Mouse (Mus musculus): ENCODE results near the gene Olfr735. TPM values are rescaled to one million over a fixed set of nuclear protein-coding genes. Genes with fewer than 3 reads are reported as not detected.

The Olfr735 gene
- not detected in 2 replicates for polyA plus RNA-seq (2014; fragmentation: Nextera tagmentation; extraction: Ambion mirVana)

DNA sequence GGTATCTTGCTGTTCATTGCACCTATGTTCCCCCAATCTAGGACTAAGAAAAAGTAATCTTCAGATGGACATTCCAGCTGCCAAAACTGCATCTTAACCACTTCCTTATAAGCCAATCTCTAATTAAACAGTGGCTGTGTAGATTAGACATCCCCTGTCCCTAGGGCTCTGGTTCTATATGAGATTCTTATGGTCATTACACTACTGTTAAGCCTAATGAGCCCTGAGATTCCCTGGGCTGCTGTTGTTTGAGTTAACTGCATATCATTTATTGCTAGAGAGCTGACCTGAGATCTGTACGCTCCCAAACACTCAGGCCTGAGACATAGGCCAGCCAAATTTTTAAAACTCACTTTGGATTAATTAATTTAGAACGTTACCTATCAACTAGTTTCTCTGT, at the start of gene Olfr735:
Olfr735 (minus strand) TSS at position 77 of the 400 bp plus-strand sequence.
- Histone ChIP-seq H3K27ac (replicated peaks in 1 of 2; ENCODE audit: control insufficient read depth in 1 of 2, insufficient read depth in 1 of 2, low read depth in 2 of 2, low read length in 2 of 2) (no peak within 1 kb of the TSS), H3K4me2 (ENCODE audit: low read length) (no peak within 1 kb of the TSS), H3K9ac (ENCODE audit: low read length) (no peak within 1 kb of the TSS), H3K27me3 (ENCODE audit: control insufficient read depth, insufficient read depth, low read length) (no peaks in the 10 kb centered on the region), H3K36me3 (ENCODE audit: control insufficient read depth, insufficient read depth, low read length) (no peaks in the 10 kb centered on the region), H3K4me1 (ENCODE audit: control insufficient read depth in 2 of 2, insufficient read depth in 2 of 2, low read length in 2 of 2) (no peaks in the 10 kb centered on the region), H3K4me3 (ENCODE audit: control insufficient read depth in 1 of 2, insufficient read depth in 1 of 2, low read depth in 1 of 2, low read length in 2 of 2) (no peak within 1 kb of the TSS), H3K9me3 (ENCODE audit: control insufficient read depth, low read length) (no peaks in the 10 kb centered on the region)
- no peak for ATAC-seq (ENCODE audit: insufficient number of reproducible peaks, insufficient read depth, low FRiP score, low read depth)
- WGBS = 79% methylated on average over 2 of the region's 2 CpGs

DNA sequence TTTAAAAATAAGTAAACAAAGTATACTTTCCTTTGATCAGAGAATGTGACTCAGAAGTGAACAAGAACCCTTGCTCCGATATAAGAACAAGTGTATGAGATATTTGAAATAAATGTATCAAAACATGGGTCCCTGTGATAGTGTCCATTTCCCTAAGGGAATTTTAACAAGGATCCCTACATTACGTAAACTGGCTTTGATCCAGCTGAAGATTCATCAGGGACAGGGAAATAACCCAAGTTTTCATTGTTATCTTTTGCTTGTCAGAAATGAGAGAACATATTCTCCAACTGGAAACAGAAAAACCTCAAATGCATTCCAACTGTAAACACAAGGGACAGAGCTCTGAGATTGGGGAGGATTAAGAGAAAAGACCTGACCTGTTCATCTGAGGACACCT, 32.2 kb upstream of the Olfr735 start, which contains the start of gene Olfr736:
Olfr736 (plus strand) TSS at position 301 of the 400 bp plus-strand sequence.
- Histone ChIP-seq H3K27me3 (ENCODE audit: control insufficient read depth, insufficient read depth, low read length) (no peaks in the 10 kb centered on the region), H3K9ac (ENCODE audit: low read length) (no peak within 1 kb of the TSS), H3K9me3 (ENCODE audit: control insufficient read depth, low read length) (no peaks in the 10 kb centered on the region), H3K4me1 (ENCODE audit: control insufficient read depth in 2 of 2, insufficient read depth in 2 of 2, low read length in 2 of 2) (no peaks in the 10 kb centered on the region), H3K27ac (replicated peaks in 1 of 2; ENCODE audit: control insufficient read depth in 1 of 2, insufficient read depth in 1 of 2, low read depth in 2 of 2, low read length in 2 of 2) (no peak within 1 kb of the TSS), H3K4me2 (ENCODE audit: low read length) (no peak within 1 kb of the TSS), H3K4me3 (ENCODE audit: control insufficient read depth in 1 of 2, insufficient read depth in 1 of 2, low read depth in 1 of 2, low read length in 2 of 2) (no peak within 1 kb of the TSS), H3K36me3 (ENCODE audit: control insufficient read depth, insufficient read depth, low read length) (no peaks in the 10 kb centered on the region)
- no peak for ATAC-seq (ENCODE audit: insufficient number of reproducible peaks, insufficient read depth, low FRiP score, low read depth)
- 77% methylated on average over 2 of the region's 2 CpGs for WGBS

DNA sequence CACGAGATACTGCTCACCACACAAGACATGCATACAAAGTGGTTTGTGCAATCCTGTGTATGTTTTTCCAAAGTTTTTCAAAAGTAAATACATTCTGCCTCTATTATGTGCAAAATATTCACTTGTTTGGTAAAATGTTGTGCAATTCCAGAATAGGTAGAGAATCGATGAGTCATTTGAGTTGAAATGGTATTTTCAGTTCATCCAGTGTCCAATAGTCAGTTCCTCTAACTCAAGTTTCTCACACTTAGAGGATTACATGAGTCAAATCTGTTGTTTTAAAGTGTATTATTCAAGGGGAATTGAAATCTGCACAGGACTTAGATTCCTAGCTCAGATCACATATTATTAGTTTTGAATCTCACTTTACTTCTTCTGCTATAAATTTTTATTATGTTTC, 14.9 kb upstream of the Olfr735 start:
- no peak overlapping the region for H3K9ac ChIP-seq (ENCODE audit: low read length)
- no peaks in the 10 kb centered on the region for H3K36me3 ChIP-seq (ENCODE audit: control insufficient read depth, insufficient read depth, low read length)
- H3K4me3 ChIP-seq (ENCODE audit: control insufficient read depth in 1 of 2, insufficient read depth in 1 of 2, low read depth in 1 of 2, low read length in 2 of 2) = no peak overlapping the region
- ATAC-seq (ENCODE audit: insufficient number of reproducible peaks, insufficient read depth, low FRiP score, low read depth) = no peak
- H3K27me3 ChIP-seq (ENCODE audit: control insufficient read depth, insufficient read depth, low read length) = no peaks in the 10 kb centered on the region
- H3K4me2 ChIP-seq (ENCODE audit: low read length) = no peak overlapping the region
- no peaks in the 10 kb centered on the region for H3K4me1 ChIP-seq (ENCODE audit: control insufficient read depth in 2 of 2, insufficient read depth in 2 of 2, low read length in 2 of 2)
- H3K9me3 ChIP-seq (ENCODE audit: control insufficient read depth, low read length) = no peaks in the 10 kb centered on the region
- WGBS = 85% methylated on average over 2 of the region's 2 CpGs
- no peak overlapping the region for H3K27ac ChIP-seq (replicated peaks in 1 of 2; ENCODE audit: control insufficient read depth in 1 of 2, insufficient read depth in 1 of 2, low read depth in 2 of 2, low read length in 2 of 2)

DNA sequence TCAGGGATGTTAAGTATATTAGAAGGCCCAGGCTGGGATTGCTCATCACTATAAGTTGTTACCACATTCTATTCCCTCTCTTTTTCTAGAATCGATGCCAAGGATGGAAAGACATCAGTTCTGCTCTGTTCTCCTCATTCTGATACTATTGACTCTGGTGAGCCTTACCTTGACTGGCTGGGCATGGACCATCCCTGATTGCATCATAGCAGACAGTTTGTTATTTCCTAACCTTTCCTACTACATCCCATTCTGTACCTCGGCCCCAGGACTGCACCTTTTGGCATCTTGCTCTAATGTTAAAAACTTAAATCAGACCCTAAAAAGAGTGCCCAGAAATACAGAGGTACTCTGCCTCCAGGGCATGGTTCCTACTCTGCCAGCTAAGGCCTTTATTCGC, 11.8 kb upstream of the Olfr735 start:
- Histone ChIP-seq H3K4me2 (ENCODE audit: low read length) (no peak overlapping the region), H3K9me3 (ENCODE audit: control insufficient read depth, low read length) (no peaks in the 10 kb centered on the region), H3K4me1 (ENCODE audit: control insufficient read depth in 2 of 2, insufficient read depth in 2 of 2, low read length in 2 of 2) (no peaks in the 10 kb centered on the region), H3K27me3 (ENCODE audit: control insufficient read depth, insufficient read depth, low read length) (no peaks in the 10 kb centered on the region), H3K4me3 (ENCODE audit: control insufficient read depth in 1 of 2, insufficient read depth in 1 of 2, low read depth in 1 of 2, low read length in 2 of 2) (no peak overlapping the region), H3K9ac (ENCODE audit: low read length) (no peak overlapping the region), H3K27ac (replicated peaks in 1 of 2; ENCODE audit: control insufficient read depth in 1 of 2, insufficient read depth in 1 of 2, low read depth in 2 of 2, low read length in 2 of 2) (no peak overlapping the region), H3K36me3 (ENCODE audit: control insufficient read depth, insufficient read depth, low read length) (no peaks in the 10 kb centered on the region)
- 74% methylated on average over 3 of the region's 3 CpGs for WGBS
- ATAC-seq (ENCODE audit: insufficient number of reproducible peaks, insufficient read depth, low FRiP score, low read depth) = no peak

DNA sequence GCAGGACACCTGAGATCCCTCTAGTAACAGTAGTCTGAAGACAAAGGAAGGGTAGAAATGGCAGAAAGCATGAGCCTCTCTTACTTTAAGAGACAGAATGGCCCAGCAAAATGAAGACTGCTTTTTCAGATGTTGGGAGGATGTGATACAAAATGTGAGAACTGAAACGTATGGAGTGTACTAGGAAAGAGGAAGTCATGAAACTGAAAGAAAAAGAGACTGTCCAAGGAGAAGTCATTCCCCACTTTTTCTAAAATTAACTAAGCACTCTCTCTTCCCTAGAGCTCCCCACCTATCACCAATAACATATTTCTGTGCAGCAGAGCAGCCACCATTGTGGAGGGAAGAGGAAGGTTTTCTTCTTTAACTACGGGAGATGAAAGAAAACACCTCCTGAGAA, 8.9 kb upstream of the Olfr735 start, which contains the start of gene Tlr11:
Tlr11 (plus strand) TSS at position 322 of the 400 bp plus-strand sequence.
- no peak within 1 kb of the TSS for H3K9ac ChIP-seq (ENCODE audit: low read length)
- H3K4me1 ChIP-seq (ENCODE audit: control insufficient read depth in 2 of 2, insufficient read depth in 2 of 2, low read length in 2 of 2) = no peaks in the 10 kb centered on the region
- H3K4me3 ChIP-seq (ENCODE audit: control insufficient read depth in 1 of 2, insufficient read depth in 1 of 2, low read depth in 1 of 2, low read length in 2 of 2) = no peak within 1 kb of the TSS
- no peak within 1 kb of the TSS for H3K4me2 ChIP-seq (ENCODE audit: low read length)
- WGBS = 84% methylated on average over 2 of the region's 2 CpGs
- H3K27me3 ChIP-seq (ENCODE audit: control insufficient read depth, insufficient read depth, low read length) = no peaks in the 10 kb centered on the region
- H3K36me3 ChIP-seq (ENCODE audit: control insufficient read depth, insufficient read depth, low read length) = no peaks in the 10 kb centered on the region
- no peak within 1 kb of the TSS for H3K27ac ChIP-seq (replicated peaks in 1 of 2; ENCODE audit: control insufficient read depth in 1 of 2, insufficient read depth in 1 of 2, low read depth in 2 of 2, low read length in 2 of 2)
- ATAC-seq (ENCODE audit: insufficient number of reproducible peaks, insufficient read depth, low FRiP score, low read depth) = no peak
- no peaks in the 10 kb centered on the region for H3K9me3 ChIP-seq (ENCODE audit: control insufficient read depth, low read length)

DNA sequence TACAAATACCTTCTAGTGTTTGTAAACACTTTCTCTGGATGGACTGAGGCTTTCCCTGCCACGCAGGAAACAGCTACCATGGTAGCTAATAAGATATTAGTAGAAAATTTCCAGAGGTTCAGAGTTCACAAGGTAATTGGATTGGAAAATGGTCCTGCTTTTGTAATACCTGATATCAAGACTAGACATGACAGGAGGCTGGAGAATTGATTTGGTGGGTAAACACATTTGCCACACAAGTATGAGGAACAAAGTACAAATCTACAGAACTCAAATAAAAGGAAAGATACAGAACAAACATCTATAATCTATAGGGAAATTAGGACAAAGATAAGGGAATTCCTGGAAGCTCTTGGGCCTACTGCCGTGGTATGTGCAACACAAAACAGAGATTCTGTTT, 8.1 kb upstream of the Olfr735 start:
- H3K4me3 ChIP-seq (ENCODE audit: control insufficient read depth in 1 of 2, insufficient read depth in 1 of 2, low read depth in 1 of 2, low read length in 2 of 2) = no peak overlapping the region
- H3K9ac ChIP-seq (ENCODE audit: low read length) = no peak overlapping the region
- no peak overlapping the region for H3K27ac ChIP-seq (replicated peaks in 1 of 2; ENCODE audit: control insufficient read depth in 1 of 2, insufficient read depth in 1 of 2, low read depth in 2 of 2, low read length in 2 of 2)
- no peaks in the 10 kb centered on the region for H3K27me3 ChIP-seq (ENCODE audit: control insufficient read depth, insufficient read depth, low read length)
- no peak for ATAC-seq (ENCODE audit: insufficient number of reproducible peaks, insufficient read depth, low FRiP score, low read depth)
- no peaks in the 10 kb centered on the region for H3K36me3 ChIP-seq (ENCODE audit: control insufficient read depth, insufficient read depth, low read length)
- 72% methylated on average over 2 of the region's 2 CpGs for WGBS
- H3K4me2 ChIP-seq (ENCODE audit: low read length) = no peak overlapping the region
- no peaks in the 10 kb centered on the region for H3K4me1 ChIP-seq (ENCODE audit: control insufficient read depth in 2 of 2, insufficient read depth in 2 of 2, low read length in 2 of 2)
- no peaks in the 10 kb centered on the region for H3K9me3 ChIP-seq (ENCODE audit: control insufficient read depth, low read length)

DNA sequence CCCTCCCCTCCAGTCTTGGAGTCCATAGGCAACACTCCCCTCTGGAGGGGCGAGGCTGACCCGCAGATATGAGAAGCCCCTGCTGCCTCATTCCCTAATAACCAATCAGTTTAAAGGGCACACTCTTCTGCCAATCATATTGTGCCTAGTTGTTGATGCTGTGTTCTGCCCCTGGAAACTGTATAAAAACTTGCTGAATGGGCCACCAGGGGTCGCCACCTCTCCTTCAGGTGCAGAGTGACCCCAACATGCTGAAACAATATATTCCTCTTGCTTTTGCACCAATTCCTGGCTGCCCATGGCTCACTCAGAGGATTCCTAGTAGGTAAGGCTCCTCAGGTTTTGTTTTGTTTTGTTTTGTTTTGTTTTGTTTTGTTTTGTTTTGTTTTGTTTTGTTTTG, 3.8 kb upstream of the Olfr735 start:
- Histone ChIP-seq H3K9me3 (ENCODE audit: control insufficient read depth, low read length) (no peaks in the 10 kb centered on the region), H3K27me3 (ENCODE audit: control insufficient read depth, insufficient read depth, low read length) (no peaks in the 10 kb centered on the region), H3K4me2 (ENCODE audit: low read length) (no peak overlapping the region), H3K27ac (replicated peaks in 1 of 2; ENCODE audit: control insufficient read depth in 1 of 2, insufficient read depth in 1 of 2, low read depth in 2 of 2, low read length in 2 of 2) (no peak overlapping the region), H3K4me3 (ENCODE audit: control insufficient read depth in 1 of 2, insufficient read depth in 1 of 2, low read depth in 1 of 2, low read length in 2 of 2) (no peak overlapping the region), H3K36me3 (ENCODE audit: control insufficient read depth, insufficient read depth, low read length) (no peaks in the 10 kb centered on the region), H3K4me1 (ENCODE audit: control insufficient read depth in 2 of 2, insufficient read depth in 2 of 2, low read length in 2 of 2) (no peaks in the 10 kb centered on the region), H3K9ac (ENCODE audit: low read length) (no peak overlapping the region)
- no peak for ATAC-seq (ENCODE audit: insufficient number of reproducible peaks, insufficient read depth, low FRiP score, low read depth)
- 31% methylated on average over 3 of the region's 3 CpGs for whole genome bisulfite sequencing

DNA sequence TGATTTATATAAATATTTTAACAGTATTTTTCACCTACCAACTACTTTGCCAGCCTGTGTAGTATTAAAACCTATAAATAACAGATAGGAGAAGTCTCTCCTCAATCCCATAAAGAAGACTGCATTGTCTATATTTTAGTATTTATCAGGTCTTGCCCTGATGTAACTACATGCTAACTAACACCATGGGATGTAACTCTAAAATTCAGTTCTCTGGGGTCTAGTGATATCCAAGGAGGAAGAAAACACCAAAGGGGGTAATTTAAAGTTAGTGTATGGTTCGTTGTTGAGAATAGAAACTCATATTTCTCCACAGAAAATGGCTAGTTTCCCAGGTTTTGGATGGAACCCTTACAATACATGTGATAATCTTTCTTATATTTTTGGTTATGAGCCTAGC, 22.0 kb downstream of the Olfr735 start, which contains the start of gene Olfr734:
Olfr734 (minus strand) TSS at position 101 of the 400 bp plus-strand sequence.
- Histone ChIP-seq H3K27ac (replicated peaks in 1 of 2; ENCODE audit: control insufficient read depth in 1 of 2, insufficient read depth in 1 of 2, low read depth in 2 of 2, low read length in 2 of 2) (no peak within 1 kb of the TSS), H3K27me3 (ENCODE audit: control insufficient read depth, insufficient read depth, low read length) (no peaks in the 10 kb centered on the region), H3K4me3 (ENCODE audit: control insufficient read depth in 1 of 2, insufficient read depth in 1 of 2, low read depth in 1 of 2, low read length in 2 of 2) (no peak within 1 kb of the TSS), H3K9me3 (ENCODE audit: control insufficient read depth, low read length) (no peaks in the 10 kb centered on the region), H3K4me1 (ENCODE audit: control insufficient read depth in 2 of 2, insufficient read depth in 2 of 2, low read length in 2 of 2) (no peaks in the 10 kb centered on the region), H3K4me2 (ENCODE audit: low read length) (no peak within 1 kb of the TSS), H3K9ac (ENCODE audit: low read length) (no peak within 1 kb of the TSS), H3K36me3 (ENCODE audit: control insufficient read depth, insufficient read depth, low read length) (no peaks in the 10 kb centered on the region)
- WGBS = 64% methylated on average over 1 of the region's 1 CpGs
- ATAC-seq (ENCODE audit: insufficient number of reproducible peaks, insufficient read depth, low FRiP score, low read depth) = no peak
